Mouse (Mus musculus) CH12.LX (cell line): ENCODE measurements at regions not wholly inside any gene's neighbourhood (a gene's known extent, or its start where the extent isn't known, plus 50 kb on each side); places are given as distances from the start of the nearest gene placed in this dataset.

Experiments used
- CHD1 ChIP-seq: IDR thresholded peaks from 2 replicates; pipeline ENCODE4 v1.6.1; 2012; ENCODE audit warnings: low read depth, low read length, improper control_type of control experiment, inconsistent platforms
- CHD2 ChIP-seq: IDR thresholded peaks from 2 replicates; pipeline ENCODE4 v1.6.1; 2011; ENCODE audit warnings: low read length, improper control_type of control experiment
- CTCF ChIP-seq, 2 experiments: IDR thresholded peaks in 1 of 2; conservative IDR thresholded peaks in 1 of 2; 2 replicates each; pipeline ENCODE4 v1.5.1; 2011 to 2012; ENCODE audit warnings: low read depth in 2 of 2, low read length in 2 of 2, improper control_type of control experiment in 1 of 2, inconsistent platforms in 1 of 2, mild to moderate bottlenecking in 1 of 2, moderate library complexity in 1 of 2
- ELF1 ChIP-seq: IDR thresholded peaks from 2 replicates; pipeline ENCODE4 v1.6.1; 2014; ENCODE audit warnings: low read depth, mild to moderate bottlenecking, inconsistent platforms, low read length, improper control_type of control experiment
- ETS1 ChIP-seq: conservative IDR thresholded peaks from 2 replicates; pipeline ENCODE4 v1.6.1; 2012; ENCODE audit warnings: low read depth, mild to moderate bottlenecking, inconsistent platforms, low read length, improper control_type of control experiment, moderate library complexity
- JUND ChIP-seq: conservative IDR thresholded peaks from 2 replicates; pipeline ENCODE4 v1.6.1; 2011; ENCODE audit warnings: low read depth, low read length, improper control_type of control experiment
- KAT2A ChIP-seq: IDR thresholded peaks from 2 replicates; pipeline ENCODE4 v1.6.1; 2012; ENCODE audit warnings: low read length, improper control_type of control experiment, inconsistent platforms; ENCODE audit not compliant: insufficient replicate concordance
- MEF2A ChIP-seq: IDR thresholded peaks from 2 replicates; pipeline ENCODE4 v1.6.1; 2014; ENCODE audit warnings: low read depth, mild to moderate bottlenecking, inconsistent platforms, low read length, improper control_type of control experiment, borderline replicate concordance
- NELFE ChIP-seq: IDR thresholded peaks from 2 replicates; pipeline ENCODE4 v1.6.1; 2011; ENCODE audit warnings: low read depth, low read length, improper control_type of control experiment
- POLR2A ChIP-seq: IDR thresholded peaks from 2 replicates; pipeline ENCODE4 v1.6.1; 2011; ENCODE audit warnings: low read depth, mild to moderate bottlenecking, improper control_type of control experiment, low read length
- TCF12 ChIP-seq: IDR thresholded peaks from 2 replicates; pipeline ENCODE4 v1.6.1; 2014; ENCODE audit warnings: low read depth, mild to moderate bottlenecking, inconsistent platforms, low read length, improper control_type of control experiment

DNA sequence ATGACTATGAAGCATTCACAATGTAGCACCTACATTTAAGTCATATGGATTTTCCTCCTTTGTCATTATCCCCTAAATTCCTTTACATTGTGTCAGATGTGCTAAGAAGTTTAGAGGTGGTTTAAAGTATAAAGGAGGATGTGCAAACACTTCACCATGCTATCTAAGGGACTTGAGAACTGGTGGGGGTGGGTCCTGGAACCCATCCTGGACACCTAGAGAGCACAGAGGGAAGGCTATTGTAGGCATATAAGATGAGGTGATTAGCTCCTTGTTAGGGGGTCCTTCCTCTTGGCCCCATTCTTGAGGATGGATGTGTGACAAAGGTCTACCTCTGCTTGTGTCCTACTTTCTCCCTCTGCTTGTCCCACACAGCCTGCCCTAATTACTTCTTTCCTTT is 213.2 kb downstream of the Stim2 start:
- no peak for TF ChIP-seq CTCF (conservative IDR thresholded peaks at IDR 0.05 in 1 of 2, IDR thresholded peaks at IDR 0.05 in 1 of 2; ENCODE audit: low read depth in 2 of 2, low read length in 2 of 2)
- no peak for TF ChIP-seq CHD2
- no peak for TF ChIP-seq MEF2A
- no peak for TF ChIP-seq NELFE
- no peak for TF ChIP-seq POLR2A
- no peak for TF ChIP-seq TCF12
- no peak for TF ChIP-seq CHD1
- no peak for TF ChIP-seq KAT2A
- no peak for TF ChIP-seq JUND
- no peak for TF ChIP-seq ELF1
- no peak for TF ChIP-seq ETS1
